Mouse (Mus musculus) hindbrain, postnatal 0 days (tissue): ENCODE results near the gene Cd6. TPM values are rescaled to one million over a fixed set of nuclear protein-coding genes. Genes with fewer than 3 reads are reported as not detected.
A peak's percentile ranks its signal among the peaks of the same experiment; 100 is the strongest.

Experiments
- ATAC-seq: fragments of 200-750 bp; cut with Nextera tagmentation; 2 replicates; pipeline ENCODE4 v1.8.0; 2017; ENCODE audit warnings: mild to moderate bottlenecking, moderate TSS enrichment, moderate library complexity
- DNase-seq: peaks from one replicate; pipeline ENCODE4 v3.0.0-alpha.2; 2015; ENCODE audit warnings: low spot score
- H3K27ac ChIP-seq: fragments of 300-500 bp; sonication (generic); 2 replicates; pipeline ENCODE4 v1.5.1; 2014; ENCODE audit warnings: mild to moderate bottlenecking
- H3K27me3 ChIP-seq: fragments of 300-500 bp; sonication (generic); 2 replicates; pipeline ENCODE4 v1.6.1; 2014; ENCODE audit warnings: low read length, mixed read lengths; ENCODE audit not compliant: insufficient read depth
- H3K36me3 ChIP-seq: fragments of 300-500 bp; sonication (generic); 2 replicates; pipeline ENCODE4 v1.6.1; 2014; ENCODE audit warnings: low read length, mixed read lengths; ENCODE audit not compliant: insufficient read depth
- H3K4me1 ChIP-seq: fragments of 300-500 bp; sonication (generic); 2 replicates; pipeline ENCODE4 v1.6.1; 2014; ENCODE audit warnings: antibody characterized with exemption, low read length, mixed read lengths; ENCODE audit not compliant: insufficient read depth
- H3K4me2 ChIP-seq: fragments of 300-500 bp; sonication (generic); 2 replicates; pipeline ENCODE4 v1.6.1; 2014; ENCODE audit warnings: low read depth, mild to moderate bottlenecking, low read length, moderate library complexity, mixed read lengths
- H3K4me3 ChIP-seq: fragments of 300-500 bp; sonication (generic); 2 replicates; pipeline ENCODE4 v1.5.1; 2014; ENCODE audit warnings: low read length
- H3K9ac ChIP-seq: fragments of 300-500 bp; sonication (generic); replicated peaks from 2 replicates; pipeline ENCODE4 v1.6.1; 2014; ENCODE audit warnings: mild to moderate bottlenecking, low read length, moderate library complexity, mixed read lengths
- H3K9me3 ChIP-seq: fragments of 300-500 bp; sonication (generic); 2 replicates; pipeline ENCODE4 v1.6.1; 2016; ENCODE audit warnings: low read length, mixed read lengths
- CTCF ChIP-seq: IDR thresholded peaks from 2 replicates; pipeline ENCODE4 v1.5.1; 2016; ENCODE audit warnings: antibody characterized with exemption, control low read depth, low read depth
- WGBS: fragments of 180-500 bp; shearing (Covaris S2); extraction: QIAGEN DNeasy Blood & Tissue Kit; methylation state at CpG from one replicate; pipeline ENCODE4 v1.1.7; 2014; 5-methylcytosine and 5-hydroxymethylcytosine counted together
- polyA plus RNA-seq: library from polyadenylated mRNA; unstranded; fragments of >200 nt; fragmentation: Nextera tagmentation; extraction: Ambion mirVana; gene quantifications from 2 replicates; pipeline ENCODE4 v1.2.1, GENCODE M21; 2015
- total RNA-seq: library from RNA; depleted of rRNA; stranded (reverse); fragments of >200 nt; gene quantifications from 2 replicates; pipeline ENCODE4 v1.2.3, GENCODE M21; 2014

Gene Cd6
- total and polyA plus RNA-seq, 2 experiments from 2014 or later, result not detected

DNA sequence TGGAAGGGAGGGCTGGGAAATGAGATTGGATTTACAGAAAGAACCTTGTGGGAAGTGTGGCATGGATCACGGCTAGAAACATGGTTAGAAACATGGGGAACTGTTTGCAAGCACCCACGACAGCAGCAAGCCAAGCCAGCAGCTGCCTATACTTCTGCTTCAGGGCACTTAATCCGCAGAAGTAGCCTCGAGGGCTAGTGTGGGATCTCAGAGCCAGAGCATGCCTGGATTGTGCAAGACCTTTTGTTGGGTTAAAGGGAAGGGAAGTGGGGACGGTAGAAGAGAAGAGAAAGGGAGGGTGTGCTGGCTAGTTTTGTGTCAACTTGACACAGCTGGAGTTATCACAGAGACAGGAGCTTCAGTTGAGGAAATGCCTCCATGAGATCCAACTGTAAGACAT, 26.1 kb downstream of the Cd6 start:
- no peak for TF ChIP-seq CTCF
- no peak overlapping the region for H3K27ac ChIP-seq
- no peaks in the 10 kb centered on the region for H3K36me3 ChIP-seq
- ATAC-seq, result no peak
- DNase-seq, result no peak
- no peaks in the 10 kb centered on the region for H3K4me1 ChIP-seq
- H3K4me2 ChIP-seq, result no peak overlapping the region
- H3K4me3 ChIP-seq, result no peak overlapping the region
- no peaks in the 10 kb centered on the region for H3K9me3 ChIP-seq
- H3K9ac ChIP-seq, result no peak overlapping the region
- no peaks in the 10 kb centered on the region for H3K27me3 ChIP-seq
- WGBS, result 62% methylated on average over 5 of the region's 5 CpGs

- H3K4me1 ChIP-seq, result no peaks in the 10 kb centered on the region
- H3K4me3 ChIP-seq, result no peak overlapping the region
- no peaks in the 10 kb centered on the region for H3K9me3 ChIP-seq
- DNase-seq (no peak), ATAC-seq (no peak)
- no peaks in the 10 kb centered on the region for H3K27me3 ChIP-seq
- no peaks in the 10 kb centered on the region for H3K36me3 ChIP-seq
- no peak for TF ChIP-seq CTCF
- 78% methylated on average over 6 of the region's 6 CpGs for WGBS
- no peak overlapping the region for H3K27ac ChIP-seq
- H3K4me2 ChIP-seq, result no peak overlapping the region
- H3K9ac ChIP-seq, result no peak overlapping the region
These were observed 28.0 kb downstream of the Cd6 start for GRCm38 (mm10) chr19:10801906-10802305.

- Histone ChIP-seq H3K4me3 (no peak overlapping the region), H3K27me3 (no peaks in the 10 kb centered on the region), H3K9me3 (no peaks in the 10 kb centered on the region), H3K4me2 (no peak overlapping the region), H3K4me1 (no peaks in the 10 kb centered on the region), H3K27ac (no peak overlapping the region), H3K9ac (no peak overlapping the region), H3K36me3 (no peaks in the 10 kb centered on the region)
- TF ChIP-seq CTCF, result no peak
- ATAC-seq (peak; percentile 79), DNase-seq (peak; percentile 66)
- 25% methylated on average over 6 of the region's 6 CpGs for WGBS
These were observed 28.8 kb downstream of the Cd6 start for GRCm38 (mm10) chr19:10801070-10801469.

DNA sequence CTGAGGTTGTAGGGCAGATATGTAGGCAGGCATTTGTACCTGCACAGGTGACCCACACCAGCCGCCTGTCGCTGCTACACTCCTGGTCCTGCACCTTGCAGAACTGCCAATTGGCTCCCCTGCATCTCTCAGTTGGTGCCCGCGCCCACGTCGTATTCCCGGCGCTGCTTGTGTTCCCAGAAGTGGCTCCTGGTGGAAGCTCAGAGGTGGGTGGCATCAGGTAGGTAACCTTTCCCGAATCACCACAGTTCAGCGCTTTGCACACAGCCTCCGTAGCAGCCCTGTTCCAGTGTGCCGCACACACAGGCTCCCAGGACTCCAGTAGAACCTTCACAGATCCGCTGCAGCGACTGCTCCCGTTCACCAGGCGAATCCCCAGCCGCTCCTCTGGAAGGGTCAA, 30.7 kb downstream of the Cd6 start:
- no peaks in the 10 kb centered on the region for H3K4me1 ChIP-seq
- H3K9me3 ChIP-seq, result no peaks in the 10 kb centered on the region
- H3K4me2 ChIP-seq, result no peak overlapping the region
- 95% methylated on average over 17 of the region's 17 CpGs for WGBS
- H3K36me3 ChIP-seq, result no peaks in the 10 kb centered on the region
- TF ChIP-seq CTCF, result no peak
- no peak overlapping the region for H3K9ac ChIP-seq
- DNase-seq, result no peak
- no peak for ATAC-seq
- no peak overlapping the region for H3K27ac ChIP-seq
- H3K27me3 ChIP-seq, result no peaks in the 10 kb centered on the region
- no peak overlapping the region for H3K4me3 ChIP-seq

- no peak for TF ChIP-seq CTCF
- 69% methylated on average over 10 of the region's 10 CpGs for WGBS
- ATAC-seq, result no peak
These were observed 31.3 kb downstream of the Cd6 start for GRCm38 (mm10) chr19:10798576-10798975.

DNA sequence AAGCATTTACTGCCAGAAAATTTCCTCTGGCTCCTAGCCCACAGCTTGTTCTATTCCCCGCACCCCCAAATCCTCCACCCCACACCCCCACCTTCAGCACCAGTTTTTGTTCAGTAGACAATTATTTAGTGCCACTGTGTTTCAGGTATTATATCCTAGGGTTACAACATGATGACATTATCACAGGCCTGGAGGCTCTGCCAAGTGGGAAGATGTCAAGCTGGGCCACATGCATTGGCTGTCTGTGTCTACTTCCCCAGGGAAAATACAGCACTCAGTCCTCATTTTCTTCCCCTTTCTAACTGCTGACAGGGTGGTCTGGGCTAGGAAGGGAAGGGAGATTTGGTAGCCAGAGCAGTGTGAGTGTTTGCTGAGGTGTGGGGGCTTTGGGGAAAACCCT, 34.9 kb downstream of the Cd6 start:
- no peak for DNase-seq
- H3K27me3 ChIP-seq, result no peaks in the 10 kb centered on the region
- no peaks in the 10 kb centered on the region for H3K36me3 ChIP-seq
- 59% methylated on average over 1 of the region's 1 CpGs for WGBS
- no peak for TF ChIP-seq CTCF
- H3K9me3 ChIP-seq, result no peaks in the 10 kb centered on the region
- ATAC-seq, result no peak
- no peak overlapping the region for H3K4me3 ChIP-seq
- no peak overlapping the region for H3K4me2 ChIP-seq
- H3K9ac ChIP-seq, result no peak overlapping the region
- H3K27ac ChIP-seq, result no peak overlapping the region
- no peaks in the 10 kb centered on the region for H3K4me1 ChIP-seq

More at GRCm38 (mm10) chr19:10798576-10798975, 31.3 kb downstream of the Cd6 start:
- H3K27ac ChIP-seq, result no peak overlapping the region
- H3K27me3 ChIP-seq, result no peaks in the 10 kb centered on the region
- H3K9ac ChIP-seq, result no peak overlapping the region
- no peaks in the 10 kb centered on the region for H3K9me3 ChIP-seq
- H3K4me1 ChIP-seq, result no peaks in the 10 kb centered on the region
- DNase-seq, result no peak
- no peaks in the 10 kb centered on the region for H3K36me3 ChIP-seq
- H3K4me2 ChIP-seq, result no peak overlapping the region
- no peak overlapping the region for H3K4me3 ChIP-seq

- H3K9me3 ChIP-seq, result no peaks in the 10 kb centered on the region
- no peak for TF ChIP-seq CTCF
- H3K4me3 ChIP-seq, result no peak overlapping the region
- H3K27me3 ChIP-seq, result no peaks in the 10 kb centered on the region
- H3K27ac ChIP-seq, result no peak overlapping the region
- DNase-seq (no peak), ATAC-seq (no peak)
- 55% methylated on average over 3 of the region's 3 CpGs for WGBS
- H3K4me1 ChIP-seq, result no peaks in the 10 kb centered on the region
- no peaks in the 10 kb centered on the region for H3K36me3 ChIP-seq
- no peak overlapping the region for H3K4me2 ChIP-seq
- H3K9ac ChIP-seq, result no peak overlapping the region
These were observed 36.8 kb downstream of the Cd6 start for GRCm38 (mm10) chr19:10793044-10793443.
